Mouse (Mus musculus): ENCODE data around the gene Nrxn3.

Gene Nrxn3

GRCm38 (mm10) chr12:89932338-89932737, 1209.7 kb downstream of the Nrxn3 start:
- peak; percentile 64 for DNase-seq (ENCODE audit: low read depth, low spot score)

GRCm38 (mm10) chr12:89933630-89934029, 1211.0 kb downstream of the Nrxn3 start:
- peak; percentile 82 for DNase-seq (ENCODE audit: low read depth, low spot score)

GRCm38 (mm10) chr12:89940746-89941145, 1218.1 kb downstream of the Nrxn3 start:
- no peak for DNase-seq (ENCODE audit: low read depth, low spot score)

GRCm38 (mm10) chr12:89945911-89946502, 1223.3 kb downstream of the Nrxn3 start:
- peak; percentile 68 for DNase-seq (ENCODE audit: low read depth, low spot score)

- no peak for DNase-seq (ENCODE audit: low read depth, low spot score)
These were observed 1223.8 kb downstream of the Nrxn3 start for GRCm38 (mm10) chr12:89946522-89946921.

- no peak for DNase-seq (ENCODE audit: low read depth, low spot score)
These were observed 1230.6 kb downstream of the Nrxn3 start for GRCm38 (mm10) chr12:89953237-89953636.

- no peak for DNase-seq (ENCODE audit: low read depth, low spot score)
These were observed 1231.0 kb downstream of the Nrxn3 start for GRCm38 (mm10) chr12:89953649-89954048.

GRCm38 (mm10) chr12:89954441-89955070, 1231.9 kb downstream of the Nrxn3 start:
- DNase-seq (ENCODE audit: low read depth, low spot score), result peak; percentile 95

- DNase-seq (ENCODE audit: low read depth, low spot score), result no peak
These were observed 1240.4 kb downstream of the Nrxn3 start for GRCm38 (mm10) chr12:89963073-89963472.

- no peak for DNase-seq (ENCODE audit: low read depth, low spot score)
These were observed 1254.0 kb downstream of the Nrxn3 start for GRCm38 (mm10) chr12:89976648-89977047.

- DNase-seq (ENCODE audit: low read depth, low spot score), result peak; percentile 70
These were observed 1254.8 kb downstream of the Nrxn3 start for GRCm38 (mm10) chr12:89977479-89977878.

GRCm38 (mm10) chr12:89979190-89979589, 1256.5 kb downstream of the Nrxn3 start:
- no peak for DNase-seq (ENCODE audit: low read depth, low spot score)

GRCm38 (mm10) chr12:89982445-89982844, 1259.8 kb downstream of the Nrxn3 start:
- no peak for DNase-seq (ENCODE audit: low read depth, low spot score)

- DNase-seq (ENCODE audit: low read depth, low spot score), result peak; percentile 90
These were observed 1260.7 kb downstream of the Nrxn3 start for GRCm38 (mm10) chr12:89983399-89983798.

GRCm38 (mm10) chr12:89986219-89986618, 1263.5 kb downstream of the Nrxn3 start:
- no peak for DNase-seq (ENCODE audit: low read depth, low spot score)

- DNase-seq (ENCODE audit: low read depth, low spot score), result no peak
These were observed 1270.6 kb downstream of the Nrxn3 start for GRCm38 (mm10) chr12:89993273-89993672.

GRCm38 (mm10) chr12:89995392-89995791, 1272.7 kb downstream of the Nrxn3 start:
- DNase-seq (ENCODE audit: low read depth, low spot score), result no peak

GRCm38 (mm10) chr12:90010280-90010679, 1287.6 kb downstream of the Nrxn3 start:
- peak; percentile 53 for DNase-seq (ENCODE audit: low read depth, low spot score)

- DNase-seq (ENCODE audit: low read depth, low spot score), result peak; percentile 54
These were observed 1291.3 kb downstream of the Nrxn3 start for GRCm38 (mm10) chr12:90013958-90014357.

- peak; percentile 59 for DNase-seq (ENCODE audit: low read depth, low spot score)
These were observed 1304.3 kb downstream of the Nrxn3 start for GRCm38 (mm10) chr12:90027023-90027422.

GRCm38 (mm10) chr12:90041038-90041437, 1318.4 kb downstream of the Nrxn3 start:
- no peak for DNase-seq (ENCODE audit: low read depth, low spot score)

GRCm38 (mm10) chr12:90056256-90056655, 1333.6 kb downstream of the Nrxn3 start:
- no peak for DNase-seq (ENCODE audit: low read depth, low spot score)

GRCm38 (mm10) chr12:90059786-90060185, 1337.1 kb downstream of the Nrxn3 start:
- peak; percentile 65 for DNase-seq (ENCODE audit: low read depth, low spot score)

Measured in brain, adult 2 months (tissue).